Mouse (Mus musculus) cortical plate, adult 2 months (tissue): ENCODE results near the gene Chd9.

ENCODE experiments used
- CTCF ChIP-seq: fragments of 200-500 bp; IDR thresholded peaks from 2 replicates; pipeline ENCODE4 v1.5.1; 2011; ENCODE audit warnings: mild to moderate bottlenecking, control low read depth, low read length; ENCODE audit not compliant: insufficient read depth; ENCODE audit errors: extremely low read depth
- POLR2A ChIP-seq: fragments of 200-500 bp; IDR thresholded peaks from 2 replicates; pipeline ENCODE4 v1.6.1; 2011; ENCODE audit warnings: mild to moderate bottlenecking, low read length, control low read depth; ENCODE audit not compliant: insufficient read depth; ENCODE audit errors: extremely low read depth

DNA sequence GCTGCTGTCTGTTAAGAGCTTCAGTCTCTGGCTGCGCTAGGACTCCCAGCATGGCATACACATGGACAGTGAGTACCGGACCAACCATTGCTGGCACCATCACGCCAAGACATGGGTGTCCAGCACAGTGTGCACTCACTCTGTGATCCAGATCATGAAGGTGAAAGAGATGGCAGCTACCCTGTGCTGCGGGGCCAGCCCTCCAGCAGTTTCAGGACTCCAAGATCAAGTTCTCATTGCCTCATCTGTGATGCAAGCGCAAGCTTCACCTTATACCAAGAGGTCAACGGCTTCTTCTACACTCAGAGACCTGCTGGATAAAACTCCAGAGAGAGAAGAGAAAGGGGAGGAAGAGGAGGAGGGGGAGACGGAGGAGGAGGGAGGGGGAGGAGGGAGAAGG, 19.8 kb downstream of the Chd9 start:
- TF ChIP-seq CTCF: no peak
- TF ChIP-seq POLR2A: no peak
